Mouse (Mus musculus) lung, adult 2 months (tissue): ENCODE results near the gene Gpi1.

Experiments
- CTCF ChIP-seq: fragments of 200-500 bp; IDR thresholded peaks from 2 replicates; pipeline ENCODE4 v1.5.1; 2011; ENCODE audit warnings: mild to moderate bottlenecking, low read length, control low read depth; ENCODE audit not compliant: insufficient read depth
- POLR2A ChIP-seq: fragments of 200-500 bp; IDR thresholded peaks from 2 replicates; pipeline ENCODE4 v1.6.1; 2011; ENCODE audit warnings: low read depth, mild to moderate bottlenecking, control low read depth, low read length, borderline replicate concordance; ENCODE audit errors: extremely low read depth

DNA sequence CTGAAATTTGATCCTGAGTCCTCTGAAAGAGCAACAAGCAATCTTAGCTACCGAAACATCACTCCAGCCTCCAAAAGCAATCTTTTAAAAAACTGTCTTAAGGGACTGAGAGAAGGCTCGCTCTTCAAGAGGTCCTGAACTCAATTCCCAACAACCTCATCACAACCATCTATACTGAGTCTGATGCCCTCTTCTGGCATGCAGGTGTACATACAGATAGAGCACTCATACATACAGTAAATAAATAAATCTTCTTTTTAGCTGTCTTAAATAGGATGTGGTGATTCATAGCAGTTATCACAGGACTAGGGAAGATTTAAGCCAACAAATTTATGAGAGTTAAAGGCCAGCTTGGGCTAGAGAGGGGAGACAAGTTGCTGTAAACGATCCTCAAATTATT lies 34.5 kb downstream of the Gpi1 start:
- TF ChIP-seq POLR2A = no peak
- TF ChIP-seq CTCF = no peak
